Mouse (Mus musculus): Measurements from ENCODE around the gene Slc39a8. TPM values are rescaled to one million over a fixed set of nuclear protein-coding genes. Genes with fewer than 3 reads are reported as not detected.

Gene Slc39a8
- 4.1 TPM for polyA plus RNA-seq (2015; fragmentation: Illumina TruSeq; extraction: RNeasy Lipid Tissue Mini Kit (QIAGEN cat#74804); ENCODE audit: low read depth, low replicate concordance)

GRCm38 (mm10) chr3:135825016-135825753, at the start of gene Slc39a8:
Gene Slc39a8 (plus strand): TSS chr3:135825279.

Other genes with a start within 250 kb of the Slc39a8 start
- 16.0 TPM for gene Nfkb1, start 133.7 kb upstream of the Slc39a8 start, polyA plus RNA-seq (2015; fragmentation: Illumina TruSeq; extraction: RNeasy Lipid Tissue Mini Kit (QIAGEN cat#74804); ENCODE audit: low read depth, low replicate concordance)

Measured in brain, adult 10 weeks (tissue).